Mouse (Mus musculus): Measurements from ENCODE around the gene Ubxn1. TPM values are rescaled to one million over a fixed set of nuclear protein-coding genes. Genes with fewer than 3 reads are reported as not detected.
"Not testable (repeated sequence)": the region's sequence is repeated elsewhere in the genome, so short reads cannot be mapped to it uniquely, and the experiment has no call there.

Gene Ubxn1
- total RNA-seq (2021): 100 to 1,000 TPM; 178 to 202 TPM
- long read RNA-seq, experiment 1, transcript Ubxn1-204 (9 exons, 1,291 nt): major isoform, 48 of 54 reads
- long read RNA-seq, experiment 1, partial matches to known transcripts: 0 of 54 reads
- long read RNA-seq, experiment 1, other reads (novel, unspliced or antisense): 1 of 54 reads
- long read RNA-seq, experiment 2, transcript Ubxn1-202 (10 exons, 1,033 nt): minor isoform, 18 of 218 reads
- long read RNA-seq, experiment 2, transcript Ubxn1-204 (9 exons, 1,291 nt): major isoform, 183 of 218 reads
- long read RNA-seq, experiment 2, partial matches to known transcripts: 11 of 218 reads
- long read RNA-seq, experiment 2, other reads (novel, unspliced or antisense): 3 of 218 reads

- DNase-seq (ENCODE audit: low spot score in 2 of 2): peak; percentile 95 to 97
These were observed at the start of gene Ubxn1 for GRCm38 (mm10) chr19:8871267-8872186. Gene Ubxn1 (plus strand): TSS chr19:8871496.

- DNase-seq (ENCODE audit: low spot score in 2 of 2): no peak
These were observed 48.6 kb upstream of the Ubxn1 start for GRCm38 (mm10) chr19:8822696-8823095.

DNA sequence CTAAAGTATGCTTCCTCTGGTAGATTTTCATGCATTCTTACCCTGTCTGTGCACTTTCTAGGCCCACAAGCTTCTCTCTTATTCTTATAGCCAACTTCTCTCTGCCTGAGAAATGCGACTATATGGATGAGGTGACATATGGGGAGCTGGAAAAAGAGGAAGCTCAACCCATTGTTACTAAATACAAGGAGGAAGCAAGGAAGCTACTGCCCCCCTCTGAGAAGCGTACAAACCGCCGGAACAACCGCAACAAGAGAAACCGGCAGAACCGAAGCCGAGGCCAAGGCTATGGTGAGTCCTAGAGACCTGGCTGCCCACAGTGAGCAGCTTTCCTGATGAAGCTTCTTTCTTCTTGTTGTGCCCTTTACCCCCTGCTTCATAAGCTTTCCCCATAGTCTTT, 41.6 kb upstream of the Ubxn1 start, which contains the start of gene AC129217.1:
Gene AC129217.1 (plus strand): TSS at position 114 of the 400 bp plus-strand sequence.
- DNase-seq (ENCODE audit: low spot score in 2 of 2): no peak

GRCm38 (mm10) chr19:8830664-8831063, 40.6 kb upstream of the Ubxn1 start:
- DNase-seq (ENCODE audit: low spot score in 2 of 2): no peak

DNA sequence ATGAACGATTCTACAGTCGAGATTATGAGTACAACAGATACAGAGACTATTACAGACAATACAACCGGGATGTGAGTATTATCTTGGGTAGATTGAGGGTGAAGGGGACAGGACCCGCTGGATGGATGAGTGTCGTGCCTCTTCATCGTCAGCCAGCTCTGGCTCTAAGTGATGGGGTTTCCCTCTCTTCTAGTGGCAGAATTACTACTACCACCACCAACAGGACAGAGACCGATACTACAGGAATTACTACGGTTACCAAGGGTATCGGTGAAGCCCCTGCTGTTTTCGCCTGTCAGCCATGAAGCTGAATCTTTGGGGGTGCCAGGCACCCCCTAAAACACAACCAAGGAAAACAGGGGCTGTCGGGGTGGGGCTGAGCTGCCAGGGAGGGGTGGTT, 40.0 kb upstream of the Ubxn1 start:
- DNase-seq (ENCODE audit: low spot score in 2 of 2): no peak

GRCm38 (mm10) chr19:8832971-8833370, 38.3 kb upstream of the Ubxn1 start:
- DNase-seq (ENCODE audit: low spot score in 2 of 2): no peak

DNA sequence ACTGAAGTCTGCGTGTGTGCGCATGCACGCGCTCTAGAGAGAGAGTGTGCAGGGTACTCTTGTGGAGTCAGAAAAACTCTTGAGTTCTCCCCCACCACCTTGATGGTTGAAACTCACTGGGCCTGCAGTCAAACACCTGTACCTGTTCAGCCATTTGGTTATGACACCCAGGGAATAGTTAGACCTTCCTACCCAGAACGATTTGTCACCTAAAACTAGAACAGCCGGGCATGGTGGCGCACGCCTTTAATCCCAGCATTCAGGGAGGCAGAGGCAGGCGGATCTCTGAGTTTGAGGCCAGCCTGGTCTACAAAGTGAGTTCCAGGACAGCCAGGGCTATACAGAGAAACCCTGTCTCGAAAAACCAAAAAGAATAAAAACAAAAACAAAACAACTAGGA, 35.0 kb upstream of the Ubxn1 start:
- not testable (repeated sequence) for DNase-seq (ENCODE audit: low spot score in 2 of 2)

- DNase-seq (ENCODE audit: low spot score in 2 of 2): peak; percentile 72 to 80
These were observed 34.0 kb upstream of the Ubxn1 start, which contains the start of gene Bscl2 for GRCm38 (mm10) chr19:8837251-8837791. Gene Bscl2 (plus strand): TSS chr19:8837467.

- DNase-seq (ENCODE audit: low spot score in 2 of 2): peak in 1 of 2 experiments; percentile 47
These were observed 33.1 kb upstream of the Ubxn1 start for GRCm38 (mm10) chr19:8838041-8838730.

- no peak for DNase-seq (ENCODE audit: low spot score in 2 of 2)
These were observed 32.0 kb upstream of the Ubxn1 start, which contains the start of gene Gng3 for GRCm38 (mm10) chr19:8839103-8839907. Gene Gng3 (minus strand): TSS chr19:8839194.

DNA sequence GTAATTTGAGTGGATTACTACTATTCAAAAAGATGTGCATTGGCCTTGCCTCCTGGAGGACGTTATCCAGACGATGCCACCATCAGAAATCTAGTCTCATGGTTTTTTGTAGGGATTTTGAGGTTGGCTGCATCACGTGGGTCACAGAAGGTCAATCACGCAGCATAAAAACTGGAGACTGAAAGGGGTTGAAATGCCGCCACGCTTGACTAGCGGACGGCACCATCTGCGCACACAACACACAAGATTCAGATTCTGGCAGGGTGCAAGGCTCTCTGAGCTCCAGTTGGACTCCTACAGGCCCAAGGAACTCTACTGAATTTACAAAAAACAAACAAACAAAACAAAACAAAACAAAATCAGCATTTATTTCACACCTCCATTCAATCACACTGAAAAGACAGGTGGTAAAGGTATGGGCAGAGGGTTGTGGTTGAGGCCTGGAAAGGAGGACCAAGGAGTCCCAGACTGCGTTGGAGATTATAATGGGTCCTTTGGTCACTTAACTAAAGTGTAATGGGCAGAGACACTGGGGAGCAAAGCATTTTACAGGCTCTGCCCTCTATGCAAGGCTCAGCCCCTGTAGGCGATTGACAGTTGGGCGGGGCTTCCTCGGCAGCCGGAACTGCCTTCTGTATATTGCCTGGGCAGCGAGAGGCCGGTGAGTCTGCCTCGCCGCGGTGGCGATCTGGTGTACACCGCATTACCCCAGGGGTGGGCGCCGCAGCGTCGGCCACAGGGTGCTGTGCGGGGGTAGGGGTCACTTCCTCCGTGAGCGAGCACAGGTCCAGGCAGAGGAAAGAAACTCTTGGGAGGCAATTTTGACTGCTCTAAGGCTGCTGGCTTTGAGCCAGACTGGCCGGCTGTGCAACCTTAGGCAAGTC, 31.1 kb upstream of the Ubxn1 start:
- peak; percentile 74 to 76 for DNase-seq (ENCODE audit: low spot score in 2 of 2)

DNA sequence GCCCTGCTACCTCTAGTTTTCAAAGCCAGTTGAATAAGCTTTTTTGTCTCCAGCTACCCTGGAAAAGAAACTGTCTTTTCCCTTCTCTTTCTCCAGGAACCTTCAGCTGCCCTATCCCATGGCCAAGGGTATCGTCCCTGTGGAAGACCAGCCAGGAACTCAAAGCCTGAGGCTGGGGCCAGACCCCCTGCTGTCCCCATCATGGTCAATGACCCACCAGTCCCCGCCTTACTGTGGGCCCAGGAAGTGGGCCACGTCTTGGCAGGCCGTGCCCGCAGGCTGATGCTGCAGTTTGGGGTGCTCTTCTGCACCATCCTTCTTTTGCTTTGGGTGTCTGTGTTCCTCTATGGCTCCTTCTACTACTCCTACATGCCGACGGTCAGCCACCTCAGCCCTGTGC, 30.3 kb upstream of the Ubxn1 start:
- no peak for DNase-seq (ENCODE audit: low spot score in 2 of 2)

DNA sequence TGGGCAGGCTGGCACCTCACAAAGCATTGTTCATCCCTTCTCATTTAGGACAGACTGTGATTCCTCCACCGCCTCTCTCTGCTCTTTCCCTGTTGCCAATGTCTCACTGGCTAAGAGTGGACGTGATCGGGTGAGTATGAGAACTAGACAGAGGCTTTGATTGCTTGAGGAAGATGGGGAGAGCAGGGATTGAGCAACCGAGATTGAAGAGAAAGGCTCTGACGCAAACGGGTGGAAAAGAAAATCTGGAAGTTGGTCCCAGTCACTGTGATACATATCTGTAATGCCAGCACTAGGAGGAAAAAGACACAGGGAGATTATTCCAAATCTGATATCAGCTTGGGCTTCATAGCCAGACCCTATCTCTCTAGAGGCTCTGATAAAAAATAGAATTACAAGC, 28.3 kb upstream of the Ubxn1 start:
- no peak for DNase-seq (ENCODE audit: low spot score in 2 of 2)

- peak; percentile 70 to 81 for DNase-seq (ENCODE audit: low spot score in 2 of 2)
These were observed 26.7 kb upstream of the Ubxn1 start for GRCm38 (mm10) chr19:8844371-8845129.

GRCm38 (mm10) chr19:8848356-8848755, 22.9 kb upstream of the Ubxn1 start:
- no peak for DNase-seq (ENCODE audit: low spot score in 2 of 2)

- peak in 1 of 2 experiments; percentile 30 for DNase-seq (ENCODE audit: low spot score in 2 of 2)
These were observed 20.8 kb upstream of the Ubxn1 start, which contains the start of gene Lrrn4cl for GRCm38 (mm10) chr19:8850402-8850901. Gene Lrrn4cl (plus strand): TSS chr19:8850768.

- no peak for DNase-seq (ENCODE audit: low spot score in 2 of 2)
These were observed 19.7 kb upstream of the Ubxn1 start for GRCm38 (mm10) chr19:8851639-8852038.
